Mouse (Mus musculus) bone marrow macrophage, adult 2 months (primary cell): ENCODE measurements around the gene Cdk8. TPM values are rescaled to one million over a fixed set of nuclear protein-coding genes. Genes with fewer than 3 reads are reported as not detected.

Source experiments
- H3K27ac ChIP-seq: 2 replicates; pipeline ENCODE4 v1.5.1; 2012; ENCODE audit warnings: low read depth, low read length; ENCODE audit not compliant: insufficient read depth
- H3K4me1 ChIP-seq: 2 replicates; pipeline ENCODE4 v1.6.1; 2012; ENCODE audit warnings: low read length; ENCODE audit not compliant: control insufficient read depth, insufficient read depth
- H3K4me3 ChIP-seq: 2 replicates; pipeline ENCODE4 v1.5.1; 2012; ENCODE audit warnings: mild to moderate bottlenecking, low read length, moderate library complexity; ENCODE audit not compliant: insufficient read depth
- CTCF ChIP-seq: IDR thresholded peaks from 2 replicates; pipeline ENCODE4 v1.5.1; 2012; ENCODE audit warnings: low read depth, mild to moderate bottlenecking, low read length, moderate library complexity
- POLR2A ChIP-seq: IDR thresholded peaks from 2 replicates; pipeline ENCODE4 v1.6.1; 2012; ENCODE audit warnings: mild to moderate bottlenecking, low read depth, low read length, borderline replicate concordance
- polyA plus RNA-seq: library from polyadenylated mRNA; stranded (reverse); fragments of >200 nt; gene quantifications from 2 replicates; pipeline ENCODE4 v1.2.4, GENCODE M21; 2012; ENCODE audit not compliant: missing spikeins, insufficient read depth, insufficient read length

Cdk8 gene
- polyA plus RNA-seq, 1 experiment: 25.3 TPM

DNA sequence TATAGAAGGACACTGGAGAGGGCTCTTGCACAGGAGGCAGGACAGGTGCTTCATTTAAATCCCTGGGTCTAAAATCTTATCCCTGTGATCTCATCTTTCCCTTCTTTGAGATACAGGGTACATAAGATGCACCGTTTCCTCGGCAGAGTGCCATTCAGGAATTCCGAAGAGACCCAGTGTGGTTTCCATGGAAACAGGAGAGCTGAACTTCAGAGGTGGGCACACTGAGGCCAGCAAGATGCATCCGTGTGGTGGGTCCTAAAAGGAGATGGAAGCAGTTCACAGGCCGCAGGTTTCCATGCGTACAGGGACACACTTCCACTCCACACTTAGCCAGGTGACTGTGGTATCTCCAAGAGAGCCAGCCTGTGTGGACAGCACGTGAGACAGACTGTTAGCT is 101.5 kb downstream of the Cdk8 start:
- no peak overlapping the region for H3K4me3 ChIP-seq
- H3K27ac ChIP-seq: no peak overlapping the region
- H3K4me1 ChIP-seq: no peaks in the 10 kb centered on the region
- no peak for TF ChIP-seq CTCF
- TF ChIP-seq POLR2A: no peak

DNA sequence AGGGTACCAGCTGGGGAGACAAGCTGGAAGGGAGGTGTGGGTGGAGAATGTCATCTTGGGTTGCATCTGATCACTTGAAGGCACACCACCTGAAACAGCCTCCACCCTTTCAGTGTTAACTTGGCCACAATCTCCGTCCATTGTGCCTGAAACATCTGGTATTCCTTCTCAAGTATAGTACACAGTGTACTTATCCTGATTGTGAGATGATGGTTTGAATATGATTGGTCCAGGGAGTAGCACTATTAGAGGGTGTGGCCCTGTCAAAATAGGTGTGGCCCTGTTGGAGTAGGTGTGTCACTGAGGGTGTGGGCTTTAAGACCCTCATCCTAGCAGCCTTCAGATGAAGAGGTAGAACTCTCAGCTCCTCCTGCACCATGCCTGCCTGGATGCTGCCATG is 103.4 kb downstream of the Cdk8 start:
- no peak overlapping the region for H3K27ac ChIP-seq
- no peak overlapping the region for H3K4me3 ChIP-seq
- TF ChIP-seq CTCF (no peak), POLR2A (no peak)
- no peaks in the 10 kb centered on the region for H3K4me1 ChIP-seq

DNA sequence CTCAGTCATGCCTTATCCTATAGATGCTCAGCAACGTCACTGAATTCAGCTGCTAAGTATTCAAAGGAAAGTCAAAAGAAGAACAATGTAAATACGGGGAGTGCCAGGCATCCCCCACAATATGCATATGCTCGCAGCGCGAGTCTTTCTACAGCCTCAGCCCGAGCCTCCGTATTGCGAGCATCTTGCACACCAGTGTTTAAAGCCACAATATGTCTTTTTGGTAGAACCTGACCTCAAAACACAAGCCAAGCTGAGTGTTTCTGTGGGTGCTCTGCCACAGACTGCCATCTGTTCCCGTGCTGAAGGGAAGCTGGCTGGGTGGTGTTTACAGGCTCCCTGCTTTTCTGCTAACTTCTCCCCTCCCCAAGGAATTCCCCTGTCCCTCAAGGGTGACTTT is 107.0 kb downstream of the Cdk8 start:
- H3K4me1 ChIP-seq: no peaks in the 10 kb centered on the region
- TF ChIP-seq CTCF: no peak
- no peak for TF ChIP-seq POLR2A
- H3K27ac ChIP-seq: no peak overlapping the region
- no peak overlapping the region for H3K4me3 ChIP-seq

DNA sequence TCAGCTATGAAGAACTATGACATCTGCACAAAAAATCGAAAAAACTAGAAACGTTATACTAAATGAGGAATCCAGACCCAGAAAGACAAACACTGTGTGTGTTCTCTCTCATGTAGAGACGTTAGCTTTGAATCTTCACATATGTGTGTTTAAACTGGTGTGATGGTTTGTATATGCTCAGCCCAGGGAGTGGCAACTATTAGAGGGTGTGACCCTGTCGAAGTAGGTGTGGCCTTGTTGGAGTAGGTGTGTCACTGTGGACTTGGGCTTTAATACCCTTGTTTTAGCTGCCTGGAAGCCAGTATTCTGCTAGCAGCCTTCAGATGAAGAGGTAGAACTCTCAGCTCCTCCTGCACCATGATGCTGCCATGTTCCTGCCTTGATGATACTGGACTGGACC is 109.0 kb downstream of the Cdk8 start:
- Histone ChIP-seq H3K27ac (no peak overlapping the region), H3K4me3 (no peak overlapping the region)
- TF ChIP-seq POLR2A (no peak), CTCF (no peak)

DNA sequence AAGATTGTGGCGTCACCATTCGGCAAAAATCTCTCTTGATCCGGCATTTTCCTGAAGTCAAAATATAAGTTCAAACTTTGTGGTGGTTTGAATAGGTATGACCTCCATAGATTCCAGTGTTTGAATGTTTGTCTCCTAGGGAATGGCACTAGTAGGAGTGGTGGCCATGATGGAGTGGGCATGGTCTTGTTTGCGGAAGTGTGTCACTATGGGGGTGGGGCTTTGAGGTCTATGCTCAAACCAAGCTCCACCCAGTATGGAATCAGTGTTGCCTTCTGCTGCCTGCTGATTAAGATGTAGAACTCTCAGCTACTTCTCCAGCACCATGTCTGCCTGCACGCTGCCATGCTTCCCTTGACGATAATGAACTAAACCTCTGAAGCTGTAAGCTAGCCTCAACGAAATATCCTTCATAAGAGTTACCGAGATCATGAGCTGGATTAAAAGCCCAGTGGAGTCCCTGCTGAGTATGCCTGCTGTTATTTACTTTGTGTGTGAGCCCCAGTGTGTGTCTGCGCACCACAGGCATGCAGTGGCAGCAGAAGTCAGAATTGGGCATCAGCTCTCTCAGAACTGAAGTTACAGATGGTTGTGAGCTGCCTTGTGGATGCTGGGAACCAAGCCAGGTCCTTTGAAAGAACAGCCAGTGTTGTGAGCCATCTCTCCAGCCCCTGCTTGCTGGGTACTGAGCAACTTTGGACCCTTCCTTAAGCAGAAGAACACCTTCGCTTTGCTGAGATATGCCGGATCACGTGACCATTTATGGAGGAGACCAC is 114.1 kb downstream of the Cdk8 start:
- TF ChIP-seq POLR2A (no peak), CTCF (no peak)
- Histone ChIP-seq H3K27ac (no peak overlapping the region), H3K4me1 (no peaks in the 10 kb centered on the region), H3K4me3 (no peak overlapping the region)

More for the DNA sequence above, 109.0 kb downstream of the Cdk8 start:
- no peaks in the 10 kb centered on the region for H3K4me1 ChIP-seq

DNA sequence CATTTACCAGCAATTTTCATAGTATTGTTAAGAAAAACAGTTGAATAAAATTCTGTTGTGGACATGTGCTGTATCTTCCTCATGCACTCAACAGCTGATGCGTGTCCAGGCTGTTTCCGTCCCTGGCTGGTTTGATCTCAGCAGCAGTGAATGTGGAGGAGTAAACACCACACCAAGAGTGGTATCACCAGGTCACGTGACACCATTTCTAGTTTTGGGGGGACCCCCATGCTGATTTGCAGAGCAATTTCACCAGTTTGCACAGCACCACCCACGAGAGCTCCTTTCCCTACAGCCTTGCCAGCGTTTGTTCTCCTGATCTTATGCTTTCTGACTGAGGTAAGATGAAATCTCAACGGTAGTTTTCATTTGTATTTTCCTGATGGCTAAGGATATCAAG is 116.1 kb downstream of the Cdk8 start:
- TF ChIP-seq CTCF (no peak), POLR2A (no peak)
- Histone ChIP-seq H3K4me1 (no peaks in the 10 kb centered on the region), H3K4me3 (no peak overlapping the region), H3K27ac (no peak overlapping the region)

DNA sequence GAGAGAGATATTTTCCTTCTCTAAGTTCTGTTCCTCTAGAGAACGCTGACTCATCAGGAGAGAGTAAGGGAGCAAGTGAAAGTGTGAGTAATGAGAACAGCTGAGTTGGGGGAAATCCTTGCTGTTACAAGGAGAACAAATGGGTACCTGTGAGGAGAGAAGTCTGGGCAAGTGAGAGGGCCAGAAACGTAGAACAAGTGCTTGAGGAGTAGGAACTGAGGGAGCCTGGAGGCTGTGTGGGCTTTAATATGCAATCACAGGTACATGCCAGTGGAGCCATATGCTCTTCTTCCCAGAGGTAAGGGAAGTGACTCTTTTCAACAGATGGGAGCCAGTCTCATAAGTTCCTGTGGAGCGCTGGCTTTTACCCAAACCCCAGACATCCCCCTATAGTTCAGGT is 118.2 kb downstream of the Cdk8 start:
- no peak for TF ChIP-seq POLR2A
- TF ChIP-seq CTCF: no peak
- Histone ChIP-seq H3K4me3 (no peak overlapping the region), H3K4me1 (no peaks in the 10 kb centered on the region), H3K27ac (no peak overlapping the region)

DNA sequence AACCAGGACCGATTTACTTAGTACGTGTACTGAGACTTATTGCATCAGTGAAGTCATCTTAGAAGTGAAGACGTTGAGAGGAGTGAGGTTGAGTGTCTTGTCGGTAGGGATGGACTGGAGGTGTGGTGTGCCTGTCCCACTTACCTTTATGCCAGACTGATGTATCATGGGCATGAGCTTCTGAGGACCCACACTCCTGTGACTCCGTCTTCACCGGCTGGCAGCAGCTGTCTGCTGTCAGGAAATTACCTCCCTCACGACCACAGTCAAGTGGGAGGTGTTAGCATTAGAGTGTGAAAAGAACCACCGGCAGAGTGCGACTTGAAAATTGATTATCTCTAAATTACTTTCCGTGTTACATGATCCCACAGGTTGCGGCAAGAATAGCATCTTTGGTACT is 119.8 kb downstream of the Cdk8 start:
- TF ChIP-seq POLR2A: no peak
- TF ChIP-seq CTCF: no peak
- H3K4me3 ChIP-seq: no peak overlapping the region
- H3K4me1 ChIP-seq: no peaks in the 10 kb centered on the region
- no peak overlapping the region for H3K27ac ChIP-seq

DNA sequence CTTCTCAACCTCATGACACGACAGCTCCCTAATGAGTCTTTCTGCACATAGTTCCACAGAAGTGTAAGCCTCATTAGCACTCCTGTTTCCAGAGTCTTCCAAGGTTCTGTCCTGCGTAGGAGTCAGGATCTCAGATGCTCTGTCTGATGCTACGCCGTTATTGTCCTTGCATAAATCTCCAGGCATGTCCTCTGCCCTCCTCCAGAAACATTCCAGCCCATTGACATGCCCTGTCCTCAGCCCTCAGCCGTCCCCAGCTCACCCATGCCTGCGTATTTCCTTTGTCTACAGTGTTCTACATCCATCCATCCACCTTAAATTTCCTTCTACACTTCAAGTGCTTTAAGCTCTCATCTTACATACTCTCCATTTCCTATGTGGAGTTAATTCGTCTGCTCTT is 121.0 kb downstream of the Cdk8 start:
- Histone ChIP-seq H3K4me3 (no peak overlapping the region), H3K4me1 (no peaks in the 10 kb centered on the region), H3K27ac (no peak overlapping the region)
- TF ChIP-seq CTCF (no peak), POLR2A (no peak)

Other genes with a start within 250 kb of the Cdk8 start
- not detected in 2 replicates for gene Cyp3a25, start 221.6 kb upstream of the Cdk8 start, polyA plus RNA-seq
- not detected in 2 replicates for gene Cyp3a59, start 152.0 kb upstream of the Cdk8 start, polyA plus RNA-seq
- not detected in 2 replicates for gene Gm5565, start 70.7 kb upstream of the Cdk8 start, polyA plus RNA-seq
- not detected in 2 replicates for gene Gm6309, start 60.5 kb upstream of the Cdk8 start, polyA plus RNA-seq
- gene 1700001J03Rik, start 45.9 kb upstream of the Cdk8 start, polyA plus RNA-seq: 1.2 and 2.3 TPM in 2 replicates
- 43.2 TPM in 2 replicates for gene Rnf6, start 9.7 kb upstream of the Cdk8 start, polyA plus RNA-seq
- not detected in 2 replicates for gene Wasf3, start 153.8 kb downstream of the Cdk8 start, polyA plus RNA-seq